Mouse (Mus musculus) liver, embryonic 15.5 days (tissue): ENCODE data around the gene Tmcc3. TPM values are rescaled to one million over a fixed set of nuclear protein-coding genes. Genes with fewer than 3 reads are reported as not detected.

Experiments used
- ATAC-seq: fragments of 200-750 bp; cut with Nextera tagmentation; 2 replicates; pipeline ENCODE4 v1.8.0; 2017; ENCODE audit warnings: moderate number of reproducible peaks, mild to moderate bottlenecking, moderate library complexity; ENCODE audit not compliant: insufficient read depth
- H3K27ac ChIP-seq: fragments of 300-500 bp; sonication (generic); replicated peaks from 2 replicates; pipeline ENCODE4 v1.5.1; 2015; ENCODE audit warnings: mild to moderate bottlenecking, inconsistent platforms
- H3K27me3 ChIP-seq: fragments of 300-500 bp; sonication (generic); 2 replicates; pipeline ENCODE4 v1.6.1; 2015; ENCODE audit warnings: mild to moderate bottlenecking, inconsistent platforms
- H3K36me3 ChIP-seq: fragments of 300-500 bp; sonication (generic); replicated peaks from 2 replicates; pipeline ENCODE4 v1.6.1; 2015; ENCODE audit warnings: moderate library complexity, mild to moderate bottlenecking, inconsistent platforms
- H3K4me1 ChIP-seq: fragments of 300-500 bp; sonication (generic); replicated peaks from 2 replicates; pipeline ENCODE4 v1.6.1; 2015; ENCODE audit warnings: inconsistent platforms
- H3K4me2 ChIP-seq: fragments of 300-500 bp; sonication (generic); 2 replicates; pipeline ENCODE4 v1.6.1; 2015; ENCODE audit warnings: moderate library complexity, mild to moderate bottlenecking, inconsistent platforms
- H3K4me3 ChIP-seq: fragments of 300-500 bp; sonication (generic); replicated peaks from 2 replicates; pipeline ENCODE4 v1.5.1; 2015; ENCODE audit warnings: mild to moderate bottlenecking, inconsistent platforms
- H3K9ac ChIP-seq: fragments of 300-500 bp; sonication (generic); 2 replicates; pipeline ENCODE4 v1.6.1; 2015; ENCODE audit warnings: moderate library complexity, mild to moderate bottlenecking, inconsistent platforms
- H3K9me3 ChIP-seq: fragments of 300-500 bp; sonication (generic); replicated peaks from 2 replicates; pipeline ENCODE4 v1.6.1; 2016; ENCODE audit warnings: inconsistent platforms
- WGBS: fragments of 180-500 bp; shearing (Covaris S2); methylation state at CpG from one replicate; pipeline ENCODE4 v1.1.7; 2015; ENCODE audit warnings: mixed read lengths; ENCODE audit not compliant: insufficient replicate concordance; 5-methylcytosine and 5-hydroxymethylcytosine counted together
- polyA plus RNA-seq: library from polyadenylated mRNA; unstranded; fragments of >200 nt; fragmentation: Nextera tagmentation; extraction: Ambion mirVana; gene quantifications from 2 replicates; pipeline ENCODE4 v1.2.1, GENCODE M21; 2015

Tmcc3 gene
- polyA plus RNA-seq, 1 experiment from 2014 or later: 3.4 TPM

- Histone ChIP-seq H3K27me3 (no peaks in the 10 kb centered on the region), H3K36me3 (no peaks in the 10 kb centered on the region), H3K9me3 (no peaks in the 10 kb centered on the region), H3K4me3 (no peak overlapping the region), H3K27ac (0 out of 2 replicates have a peak overlapping the region, but pooled peaks have one; percentile 6), H3K9ac (no peak overlapping the region), H3K4me2 (no peak overlapping the region), H3K4me1 (peaks cover 6% of the 10 kb centered on the region; the same call in 1 of the 2 replicates)
- WGBS: 61% methylated on average over 7 of the region's 7 CpGs
- no peak for ATAC-seq
Observed at GRCm38 (mm10) chr10:94558826-94559225, 247.1 kb downstream of the Tmcc3 start.

- H3K9me3 ChIP-seq: no peaks in the 10 kb centered on the region
- no peaks in the 10 kb centered on the region for H3K36me3 ChIP-seq
- ATAC-seq: no peak
- H3K4me2 ChIP-seq: no peak overlapping the region
- peaks cover 18% of the 10 kb centered on the region for H3K4me1 ChIP-seq
- H3K4me3 ChIP-seq: no peak overlapping the region
- 38% methylated on average over 7 of the region's 7 CpGs for WGBS
- no peaks in the 10 kb centered on the region for H3K27me3 ChIP-seq
- no peak overlapping the region for H3K9ac ChIP-seq
- H3K27ac ChIP-seq: no peak overlapping the region
Observed at GRCm38 (mm10) chr10:94561351-94561750, 249.6 kb downstream of the Tmcc3 start.

GRCm38 (mm10) chr10:94562188-94562587, 250.4 kb downstream of the Tmcc3 start:
- Histone ChIP-seq H3K4me3 (no peak overlapping the region), H3K27ac (no peak overlapping the region), H3K9ac (no peak overlapping the region), H3K27me3 (no peaks in the 10 kb centered on the region), H3K4me2 (no peak overlapping the region), H3K36me3 (no peaks in the 10 kb centered on the region), H3K4me1 (peaks cover 26% of the 10 kb centered on the region), H3K9me3 (no peaks in the 10 kb centered on the region)
- no peak for ATAC-seq
- WGBS: 10% methylated on average over 1 of the region's 1 CpGs

GRCm38 (mm10) chr10:94562991-94563390, 251.2 kb downstream of the Tmcc3 start:
- Histone ChIP-seq H3K9me3 (no peaks in the 10 kb centered on the region), H3K4me3 (no peak overlapping the region), H3K27ac (no peak overlapping the region), H3K9ac (no peak overlapping the region), H3K4me1 (peaks cover 34% of the 10 kb centered on the region), H3K4me2 (no peak overlapping the region), H3K27me3 (no peaks in the 10 kb centered on the region), H3K36me3 (no peaks in the 10 kb centered on the region)
- no peak for ATAC-seq
- WGBS: 71% methylated on average over 3 of the region's 3 CpGs

- Histone ChIP-seq H3K27ac (peak overlapping the region; percentile 49), H3K9me3 (no peaks in the 10 kb centered on the region), H3K9ac (no peak overlapping the region), H3K27me3 (no peaks in the 10 kb centered on the region), H3K4me1 (peaks cover 36% of the 10 kb centered on the region), H3K4me3 (no peak overlapping the region), H3K36me3 (no peaks in the 10 kb centered on the region), H3K4me2 (peak overlapping the region; percentile 0; the same call in 1 of the 2 replicates)
- peak; percentile 75 for ATAC-seq
- WGBS: 19% methylated on average over 7 of the region's 7 CpGs
Observed at GRCm38 (mm10) chr10:94565410-94566221, 253.9 kb downstream of the Tmcc3 start.

GRCm38 (mm10) chr10:94566222-94566868, 254.6 kb downstream of the Tmcc3 start:
- Histone ChIP-seq H3K4me2 (no peak overlapping the region), H3K9ac (no peak overlapping the region), H3K4me1 (peaks cover 34% of the 10 kb centered on the region), H3K27ac (peak overlapping the region; percentile 29), H3K36me3 (no peaks in the 10 kb centered on the region), H3K4me3 (no peak overlapping the region), H3K9me3 (no peaks in the 10 kb centered on the region), H3K27me3 (no peaks in the 10 kb centered on the region)
- ATAC-seq: no peak
- WGBS: 60% methylated on average over 21 of the region's 21 CpGs

GRCm38 (mm10) chr10:94567251-94567650, 255.5 kb downstream of the Tmcc3 start:
- no peak for ATAC-seq
- no peak overlapping the region for H3K4me3 ChIP-seq
- no peaks in the 10 kb centered on the region for H3K36me3 ChIP-seq
- H3K4me1 ChIP-seq: peaks cover 30% of the 10 kb centered on the region
- H3K27me3 ChIP-seq: no peaks in the 10 kb centered on the region
- H3K9ac ChIP-seq: no peak overlapping the region
- no peaks in the 10 kb centered on the region for H3K9me3 ChIP-seq
- no peak overlapping the region for H3K4me2 ChIP-seq
- H3K27ac ChIP-seq: no peak overlapping the region
- WGBS: 60% methylated on average over 6 of the region's 6 CpGs

- Histone ChIP-seq H3K27me3 (no peaks in the 10 kb centered on the region), H3K27ac (no peak overlapping the region), H3K4me3 (no peak overlapping the region), H3K4me1 (peaks cover 37% of the 10 kb centered on the region), H3K36me3 (no peaks in the 10 kb centered on the region), H3K9me3 (no peaks in the 10 kb centered on the region), H3K4me2 (no peak overlapping the region), H3K9ac (no peak overlapping the region)
- ATAC-seq: no peak
- WGBS: 76% methylated on average over 14 of the region's 14 CpGs
Observed at GRCm38 (mm10) chr10:94567915-94568314, 256.2 kb downstream of the Tmcc3 start.

GRCm38 (mm10) chr10:94568867-94569266, 257.1 kb downstream of the Tmcc3 start:
- no peak overlapping the region for H3K4me3 ChIP-seq
- ATAC-seq: no peak
- H3K9ac ChIP-seq: no peak overlapping the region
- H3K27ac ChIP-seq: no peak overlapping the region
- H3K4me1 ChIP-seq: peaks cover 37% of the 10 kb centered on the region
- H3K9me3 ChIP-seq: no peaks in the 10 kb centered on the region
- H3K27me3 ChIP-seq: no peaks in the 10 kb centered on the region
- H3K4me2 ChIP-seq: no peak overlapping the region
- WGBS: 54% methylated on average over 7 of the region's 7 CpGs
- no peaks in the 10 kb centered on the region for H3K36me3 ChIP-seq

- no peaks in the 10 kb centered on the region for H3K9me3 ChIP-seq
- H3K9ac ChIP-seq: no peak overlapping the region
- ATAC-seq: no peak
- H3K36me3 ChIP-seq: no peaks in the 10 kb centered on the region
- H3K27me3 ChIP-seq: no peaks in the 10 kb centered on the region
- no peak overlapping the region for H3K4me3 ChIP-seq
- no peak overlapping the region for H3K27ac ChIP-seq
- H3K4me2 ChIP-seq: no peak overlapping the region
- 66% methylated on average over 7 of the region's 7 CpGs for WGBS
- peaks cover 43% of the 10 kb centered on the region for H3K4me1 ChIP-seq
Observed at GRCm38 (mm10) chr10:94569731-94570130, 258.0 kb downstream of the Tmcc3 start.

GRCm38 (mm10) chr10:94571927-94572620, 260.3 kb downstream of the Tmcc3 start:
- no peak for ATAC-seq
- H3K4me3 ChIP-seq: no peak overlapping the region
- H3K4me2 ChIP-seq: no peak overlapping the region
- H3K9me3 ChIP-seq: no peaks in the 10 kb centered on the region
- H3K36me3 ChIP-seq: no peaks in the 10 kb centered on the region
- H3K27ac ChIP-seq: no peak overlapping the region
- H3K9ac ChIP-seq: 0 out of 2 replicates have a peak overlapping the region, but pooled peaks have one; percentile 2
- H3K27me3 ChIP-seq: no peaks in the 10 kb centered on the region
- 58% methylated on average over 9 of the region's 9 CpGs for WGBS
- peaks cover 41% of the 10 kb centered on the region for H3K4me1 ChIP-seq
